Mouse (Mus musculus): ENCODE measurements around the gene Stk4.
A peak's percentile ranks its signal among the peaks of the same experiment; 100 is the strongest.

Stk4 gene

DNA sequence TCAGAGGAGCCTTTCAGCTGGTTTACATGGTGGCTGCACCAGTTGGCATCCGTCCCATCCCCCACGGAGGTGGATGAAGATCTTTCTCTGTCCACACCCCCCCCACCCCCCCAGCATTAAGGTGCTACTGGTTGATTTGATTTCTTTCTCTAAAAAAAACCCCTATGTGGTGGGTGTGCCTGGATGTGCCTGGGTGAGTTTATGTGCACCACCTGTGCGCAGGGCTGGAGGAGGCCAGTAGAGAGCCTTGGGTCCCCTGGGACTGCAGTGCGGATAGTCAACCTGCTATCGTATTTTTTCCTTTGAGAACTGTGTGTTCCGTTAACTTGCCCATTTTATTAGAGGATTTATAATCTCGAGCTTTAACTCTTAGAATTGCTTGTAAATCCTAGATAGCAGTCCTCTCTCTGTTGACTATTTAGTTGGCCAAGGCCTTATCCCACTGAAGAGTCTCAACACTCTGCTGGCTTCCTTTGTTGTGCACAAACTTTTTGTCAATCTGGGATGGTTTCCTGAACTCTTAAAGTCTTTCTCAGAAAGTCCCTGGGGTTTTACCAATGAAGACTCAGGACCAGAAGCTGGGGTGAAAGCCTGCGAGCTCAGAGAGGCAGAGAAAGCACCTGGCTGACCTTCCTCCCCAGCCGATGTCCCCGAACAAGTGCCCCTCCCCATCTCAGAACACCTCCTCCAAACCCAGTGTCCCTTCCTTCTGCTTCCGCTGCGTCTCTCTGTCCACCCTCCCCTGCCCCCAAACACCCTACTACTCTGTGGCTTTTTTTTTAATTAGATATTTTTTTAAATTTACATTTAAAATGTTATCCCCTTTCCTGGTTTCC is 58.7 kb downstream of the Stk4 start:
- DNase-seq (ENCODE audit: low spot score), result no peak

DNA sequence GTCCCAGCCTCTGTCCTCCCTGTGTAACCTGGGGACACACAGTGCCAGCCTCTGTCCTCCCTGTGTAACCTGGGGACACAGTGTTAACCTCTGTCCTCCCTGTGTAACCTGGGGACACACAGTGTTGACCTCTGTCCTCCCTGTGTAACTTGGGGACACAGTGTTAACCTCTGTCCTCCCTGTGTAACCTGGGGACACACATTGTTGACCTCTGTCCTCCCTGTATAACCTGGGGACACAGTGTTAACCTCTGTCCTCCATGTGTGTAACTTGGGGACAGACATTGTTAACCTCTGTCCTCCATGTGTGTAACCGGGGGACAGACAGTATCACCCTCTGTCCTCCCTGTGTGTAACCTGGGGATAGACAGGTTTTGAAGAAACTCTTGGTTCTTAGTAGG is 61.5 kb downstream of the Stk4 start:
- no peak for DNase-seq (ENCODE audit: low spot score)

DNA sequence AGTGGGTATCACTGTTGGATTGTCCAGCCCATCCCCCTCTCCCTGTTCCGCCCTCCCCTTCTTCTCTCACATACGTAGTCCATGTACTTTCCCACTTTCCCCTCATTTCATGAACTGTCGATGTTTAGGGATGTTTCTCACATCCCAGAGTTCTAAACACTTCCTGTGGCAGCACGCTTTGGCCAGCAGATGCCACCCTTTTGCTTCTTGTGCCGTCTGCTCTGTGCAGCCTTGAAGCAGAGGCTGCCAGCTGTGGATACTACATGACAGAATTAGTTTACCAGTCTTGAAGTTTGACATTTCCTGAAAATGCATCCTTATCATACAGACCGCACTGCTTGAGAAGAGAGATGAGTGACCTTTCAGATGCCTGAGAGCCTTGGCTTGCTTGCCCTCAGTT is 64.4 kb downstream of the Stk4 start:
- peak; percentile 53 for DNase-seq (ENCODE audit: low spot score)

DNA sequence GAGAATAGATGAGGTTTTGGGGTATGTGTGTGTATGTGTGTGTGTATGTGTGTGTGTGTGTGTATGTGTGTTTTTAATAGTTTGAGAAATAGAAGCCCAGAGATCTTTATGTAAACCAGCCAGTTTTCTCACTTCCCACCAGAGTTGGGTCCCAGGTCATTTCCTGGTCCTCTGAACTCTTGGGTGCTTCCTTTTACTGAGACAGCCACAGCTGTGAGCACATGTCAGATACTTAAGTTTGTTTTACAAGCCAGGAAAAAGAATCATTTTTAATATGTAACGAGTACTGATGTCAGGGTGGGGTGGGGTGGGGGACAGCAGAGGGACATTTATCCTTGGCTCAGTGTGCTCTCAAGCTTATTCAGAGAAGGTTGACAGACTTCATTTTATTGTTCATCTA is 65.2 kb downstream of the Stk4 start:
- no peak for DNase-seq (ENCODE audit: low spot score)

DNA sequence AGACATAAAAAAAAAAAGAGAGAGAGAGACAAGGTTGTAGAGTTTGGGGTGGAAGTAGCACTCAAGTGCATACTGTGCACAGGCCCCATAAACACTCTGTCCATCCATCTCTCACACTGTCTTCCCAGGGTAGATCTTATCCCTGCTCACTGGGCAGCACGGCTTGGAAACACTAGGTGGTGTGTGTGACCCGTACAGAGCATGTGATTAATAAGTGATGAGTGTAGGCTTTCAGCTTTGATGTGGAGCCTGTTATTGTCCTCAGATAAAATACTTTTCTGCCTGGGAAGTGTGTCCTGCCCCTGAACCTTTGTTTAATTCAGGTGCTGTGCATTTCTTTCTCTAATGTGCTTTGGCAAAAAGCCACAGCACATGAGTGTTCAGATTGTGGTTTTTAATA is 66.3 kb downstream of the Stk4 start:
- no peak for DNase-seq (ENCODE audit: low spot score)

DNA sequence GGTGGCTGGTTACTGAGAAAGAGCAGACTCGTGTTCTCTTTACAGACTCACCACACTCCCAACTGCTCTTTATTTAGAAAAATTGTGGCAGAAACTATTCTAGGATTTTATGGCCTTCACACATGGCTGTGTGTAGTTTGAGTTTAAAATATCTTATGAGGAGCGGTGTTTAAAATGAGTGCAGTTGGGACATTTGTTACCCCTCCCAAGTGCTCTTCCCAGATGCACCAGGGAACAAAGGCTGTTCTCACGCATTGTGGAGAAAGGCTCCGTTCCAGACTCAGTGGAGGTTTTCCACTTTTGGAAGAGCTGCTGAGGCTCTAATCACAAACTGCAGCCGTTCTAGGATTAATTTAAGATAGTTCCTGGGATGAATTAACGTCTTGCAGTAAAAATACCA is 67.6 kb downstream of the Stk4 start:
- peak; percentile 32 for DNase-seq (ENCODE audit: low spot score)

DNA sequence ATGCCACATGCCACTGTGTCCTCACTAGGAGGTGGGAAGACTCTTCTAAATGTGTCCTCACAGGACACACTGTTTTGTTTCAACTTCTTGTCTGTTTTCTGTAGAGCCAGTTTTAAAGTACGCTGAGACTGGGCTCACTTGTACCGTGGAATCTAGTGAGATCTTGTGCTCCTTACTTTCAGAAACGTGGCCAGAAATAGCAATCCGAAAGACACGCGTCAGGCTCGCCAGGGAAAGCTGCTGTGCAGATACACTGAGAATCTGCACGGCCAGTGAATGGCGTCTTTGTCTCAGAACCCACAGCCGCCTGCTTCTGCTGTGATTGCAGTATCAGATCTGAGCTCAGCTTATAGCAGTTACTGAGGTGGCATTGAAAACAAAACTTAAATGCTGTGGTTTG is 71.9 kb downstream of the Stk4 start:
- peak; percentile 39 for DNase-seq (ENCODE audit: low spot score)

DNA sequence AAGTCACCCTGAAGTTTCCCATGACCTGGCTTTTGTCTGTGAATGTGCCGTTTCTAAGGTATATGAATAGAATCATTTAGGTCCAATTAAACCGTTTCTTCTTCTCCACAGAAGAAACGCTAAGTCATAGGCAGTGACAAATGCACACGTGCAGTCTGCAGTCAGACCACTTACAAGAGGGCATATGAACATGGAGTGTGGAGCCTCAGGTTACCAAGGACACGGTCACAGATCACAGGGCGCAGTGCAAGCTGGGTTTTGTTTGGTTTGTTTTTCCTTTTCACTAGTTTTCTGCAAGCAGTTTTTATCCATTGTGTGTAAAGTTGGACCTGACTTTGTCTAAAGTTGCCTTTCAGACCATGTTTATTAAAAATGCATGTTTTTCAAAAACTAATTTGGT is 73.9 kb downstream of the Stk4 start:
- no peak for DNase-seq (ENCODE audit: low spot score)

DNA sequence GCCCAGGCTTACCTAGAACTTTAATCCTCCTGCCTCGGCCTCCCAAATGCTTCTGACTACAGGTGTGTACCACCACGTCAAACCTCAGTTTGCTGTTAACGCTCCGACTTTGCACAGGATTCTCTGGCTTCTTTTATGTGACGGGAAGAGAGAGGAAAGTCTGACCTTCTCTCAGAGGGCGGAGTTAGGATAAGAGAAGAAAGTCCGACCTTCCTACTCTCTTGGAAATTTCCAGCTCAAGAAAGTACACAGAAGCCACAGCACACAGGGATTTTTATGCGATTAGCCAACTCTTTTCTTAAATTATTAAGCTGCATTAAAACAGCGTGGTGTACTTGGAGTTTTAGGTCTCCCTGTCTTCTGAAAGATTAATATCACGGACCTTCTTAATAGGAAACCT is 74.4 kb downstream of the Stk4 start:
- no peak for DNase-seq (ENCODE audit: low spot score)

DNA sequence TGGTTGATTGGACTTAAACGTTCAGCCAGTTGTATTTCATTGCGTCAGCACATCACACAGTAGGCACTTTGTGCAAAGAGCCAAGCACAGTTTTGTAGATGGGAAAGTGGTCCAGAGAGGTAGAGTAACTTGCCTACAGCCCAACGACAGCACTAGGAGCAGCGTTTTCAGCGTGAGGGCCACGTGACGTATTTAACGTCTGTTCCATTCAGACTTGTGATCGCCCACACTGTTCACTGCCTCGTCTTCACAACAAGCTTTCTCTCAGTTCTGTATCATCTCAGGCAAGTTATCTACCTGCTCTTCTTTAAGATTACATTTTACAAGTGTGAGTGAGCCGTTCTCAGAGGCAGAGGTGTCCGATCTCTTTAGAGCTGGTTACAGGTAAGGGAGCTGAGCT is 76.4 kb downstream of the Stk4 start:
- DNase-seq (ENCODE audit: low spot score), result no peak

DNA sequence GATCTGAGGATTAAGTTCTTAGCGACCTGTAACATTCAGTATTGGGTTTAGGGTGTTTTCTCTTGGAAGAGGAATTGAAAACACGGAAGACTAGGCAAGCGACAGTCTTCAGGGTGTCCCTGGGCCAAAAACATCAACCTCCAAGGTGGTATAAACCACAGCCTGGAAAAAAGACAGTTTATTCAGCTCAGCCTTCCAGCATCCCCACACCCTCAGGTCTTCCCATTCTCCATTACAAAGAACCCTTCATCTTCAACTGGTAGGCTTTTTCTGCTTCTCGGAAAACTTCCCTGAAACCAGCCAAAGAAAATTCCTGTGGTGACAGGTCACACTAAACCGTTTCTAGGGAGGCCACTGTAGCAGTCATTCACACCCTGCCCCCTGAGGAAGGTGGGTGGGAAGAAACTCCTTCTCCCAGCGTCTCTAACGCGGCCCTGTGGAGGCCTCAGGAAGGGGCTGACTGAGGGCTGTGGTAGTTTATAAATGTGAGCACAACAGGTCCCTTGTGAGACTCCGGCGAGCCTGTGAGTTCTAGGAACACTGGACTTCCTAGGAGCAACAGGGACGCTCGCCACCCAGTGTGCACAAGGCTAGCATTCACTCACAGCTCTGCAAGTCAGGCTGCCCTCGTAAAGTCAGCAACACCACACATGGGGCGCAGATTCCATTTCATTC is 80.1 kb downstream of the Stk4 start:
- DNase-seq (ENCODE audit: low spot score), result no peak

DNA sequence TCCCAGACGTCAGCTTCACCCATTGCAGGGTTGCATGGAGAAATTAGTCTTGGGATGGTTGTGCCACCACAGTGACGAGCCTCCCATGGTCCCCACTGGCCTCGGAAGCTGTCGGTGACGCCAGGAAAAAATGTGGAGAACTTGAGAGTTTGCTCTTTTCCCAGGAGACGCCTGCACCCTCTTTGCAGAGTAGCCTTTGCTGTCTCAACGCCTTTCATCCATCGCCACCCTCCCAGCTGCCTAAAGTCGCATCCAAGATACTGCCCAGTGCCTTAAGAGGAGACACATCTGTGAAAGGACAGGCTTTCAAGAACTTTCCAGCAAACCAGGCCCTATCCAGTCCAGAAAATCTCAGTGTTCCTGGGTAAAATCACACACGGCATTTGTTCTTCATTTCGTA is 82.2 kb downstream of the Stk4 start:
- DNase-seq (ENCODE audit: low spot score), result no peak

DNA sequence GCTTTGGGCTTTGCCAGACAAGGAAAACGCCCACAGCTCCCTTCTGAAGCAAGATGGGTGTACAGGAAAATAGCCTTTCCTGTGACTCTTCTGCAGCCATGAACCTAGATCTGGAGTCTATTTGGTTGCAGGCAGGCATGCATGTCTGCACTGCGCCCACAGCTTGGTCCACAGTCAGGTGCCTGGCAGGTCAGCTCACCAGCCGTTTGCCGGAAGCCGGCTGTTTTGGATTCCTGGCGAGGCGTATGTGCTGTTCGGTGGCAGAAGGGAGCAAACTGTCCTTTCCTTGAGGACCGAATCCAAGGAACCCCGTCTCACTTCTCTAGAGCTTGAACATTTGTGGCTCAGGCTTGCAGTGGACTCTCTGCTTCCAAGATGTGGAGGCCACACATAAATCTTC is 83.9 kb downstream of the Stk4 start:
- no peak for DNase-seq (ENCODE audit: low spot score)

DNA sequence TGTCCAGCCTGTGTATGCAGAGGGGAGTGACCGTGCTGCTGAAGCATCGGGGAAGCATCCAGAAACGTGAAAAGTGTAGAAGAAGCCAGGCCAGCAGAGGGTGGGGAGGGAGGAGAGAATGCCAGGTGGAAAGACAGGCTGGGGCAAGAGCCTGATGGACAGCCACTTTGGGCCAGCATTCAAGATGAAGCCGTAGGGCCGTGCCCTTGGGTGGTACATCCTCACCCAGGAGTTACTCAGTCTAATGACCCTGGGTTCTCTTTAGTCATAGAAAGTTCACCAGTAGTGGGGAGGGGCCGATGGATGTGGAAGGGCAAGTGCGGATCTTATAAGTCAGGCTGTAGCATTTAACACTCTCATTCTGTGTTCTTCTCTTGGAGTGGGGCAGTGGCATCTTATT is 86.0 kb downstream of the Stk4 start:
- DNase-seq (ENCODE audit: low spot score), result no peak

DNA sequence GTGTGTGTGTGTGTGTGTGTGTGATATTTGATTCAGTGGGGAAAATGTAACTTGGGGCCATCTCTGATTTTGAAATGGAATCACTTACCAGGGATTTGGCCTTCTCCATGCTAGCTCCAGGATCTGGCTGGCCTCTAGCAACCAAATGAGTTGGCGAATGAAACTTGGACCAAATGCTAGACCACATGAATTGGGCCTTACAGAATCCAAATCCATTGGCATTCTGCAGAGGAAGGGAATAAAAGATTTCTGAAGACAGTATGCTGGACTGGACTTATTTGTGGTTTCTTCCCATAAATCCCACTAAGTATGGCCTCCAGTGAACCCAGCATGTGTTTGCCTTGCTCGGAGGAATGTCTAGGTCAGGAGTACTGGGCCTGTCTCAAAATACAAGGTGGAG is 88.7 kb downstream of the Stk4 start:
- DNase-seq (ENCODE audit: low spot score), result no peak

DNA sequence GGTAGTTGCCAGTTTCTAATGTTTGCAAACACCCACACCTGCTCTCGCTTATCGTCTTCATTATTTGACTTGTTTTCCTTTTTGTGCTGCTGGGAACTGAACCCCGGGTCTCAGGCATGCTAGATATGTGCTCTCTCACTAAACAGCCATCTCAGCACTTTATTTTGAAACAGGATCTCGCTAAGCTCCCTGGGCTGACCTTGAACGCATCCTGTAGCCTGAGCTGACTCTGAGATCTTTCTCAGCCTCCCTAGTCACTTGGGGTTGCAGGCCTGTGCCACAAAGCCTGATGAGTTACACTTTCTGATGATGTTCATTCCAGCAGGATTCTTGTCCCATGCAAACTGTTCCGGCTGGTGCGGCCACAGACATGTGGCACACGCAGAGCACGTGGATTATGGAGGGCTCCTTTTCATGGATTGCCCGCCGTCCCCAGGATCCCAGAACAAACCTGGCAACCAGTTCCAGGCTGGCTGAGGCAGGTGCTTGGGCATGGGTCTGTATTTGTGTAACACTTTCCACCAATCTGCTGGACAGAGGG is 91.5 kb downstream of the Stk4 start:
- DNase-seq (ENCODE audit: low spot score), result no peak

DNA sequence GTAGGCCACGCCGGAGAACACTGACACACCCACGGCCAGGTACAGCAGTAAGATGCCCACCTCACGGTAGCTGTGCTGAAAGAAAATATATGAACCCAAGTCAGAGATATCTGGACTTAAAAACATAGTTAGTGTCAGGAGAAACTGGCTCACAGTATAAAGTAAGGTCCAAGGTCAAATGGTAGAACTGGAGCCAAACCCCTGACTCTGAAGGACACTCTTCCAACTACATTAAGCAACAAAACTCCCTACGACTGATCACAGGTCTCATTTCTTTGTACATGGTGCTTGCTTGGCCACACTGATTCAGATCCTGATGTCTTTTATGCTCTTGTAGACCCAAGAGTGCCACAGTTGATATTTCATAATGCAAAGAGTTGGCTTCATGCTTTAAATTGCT is 94.8 kb downstream of the Stk4 start:
- no peak for DNase-seq (ENCODE audit: low spot score)

DNA sequence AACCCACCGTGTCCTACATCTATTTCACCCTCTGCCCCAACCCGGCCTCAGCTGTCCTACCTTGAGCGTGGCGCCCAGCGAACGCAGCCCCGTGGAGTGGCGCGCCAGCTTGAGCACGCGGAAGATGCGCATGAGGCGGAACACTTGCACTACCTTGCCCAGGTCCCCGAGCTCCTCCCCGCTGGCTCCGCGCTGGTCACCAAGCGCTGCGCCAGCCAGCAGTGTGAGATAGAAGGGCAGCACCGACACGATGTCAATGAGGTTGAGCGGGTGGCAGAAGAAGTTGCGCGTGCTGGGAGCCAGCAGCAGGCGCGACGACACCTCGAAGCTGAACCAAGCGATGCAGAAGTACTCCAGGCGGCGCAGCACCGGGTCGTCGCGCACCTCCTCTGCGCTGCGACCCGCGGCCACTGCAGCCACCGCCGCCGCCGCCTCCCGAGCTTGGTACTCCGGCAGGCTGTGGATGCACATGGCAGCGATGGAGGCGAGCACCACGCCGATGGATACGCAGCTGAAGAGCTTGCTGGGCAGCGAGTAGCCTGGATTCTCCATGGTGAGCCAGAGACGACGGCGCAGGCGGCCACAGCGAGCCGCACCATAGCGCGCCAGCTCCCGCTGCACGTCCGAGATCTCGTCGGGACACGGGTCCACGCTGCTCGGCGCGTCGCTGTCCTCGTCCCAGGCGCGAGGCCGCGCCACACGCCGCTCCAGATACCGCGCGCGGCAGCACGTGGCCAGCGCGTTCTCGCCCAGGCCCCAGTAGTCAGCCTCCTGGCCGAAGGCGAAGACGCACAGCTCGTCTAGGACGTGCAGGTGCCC is 97.8 kb downstream of the Stk4 start:
- DNase-seq (ENCODE audit: low spot score), result no peak

DNA sequence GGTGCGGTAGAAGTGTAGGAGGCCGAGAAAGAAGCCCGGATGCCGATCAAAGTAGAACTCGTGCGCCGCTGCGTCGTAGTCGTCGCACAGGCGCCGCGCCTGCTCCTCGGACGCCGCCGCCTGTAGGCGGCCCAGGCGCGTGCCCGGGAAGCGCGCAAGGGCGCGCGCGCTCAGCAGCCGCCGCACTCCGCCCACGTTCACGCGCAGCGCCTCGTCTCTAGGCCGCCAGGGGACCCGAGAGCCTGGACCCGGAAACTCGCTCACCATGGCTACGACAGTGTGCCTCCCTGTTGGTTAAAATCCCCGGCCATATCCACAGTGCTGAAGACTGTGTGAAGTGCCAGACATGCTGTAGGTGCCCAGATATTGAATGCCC is 98.4 kb downstream of the Stk4 start:
- peak; percentile 19 for DNase-seq (ENCODE audit: low spot score)

DNA sequence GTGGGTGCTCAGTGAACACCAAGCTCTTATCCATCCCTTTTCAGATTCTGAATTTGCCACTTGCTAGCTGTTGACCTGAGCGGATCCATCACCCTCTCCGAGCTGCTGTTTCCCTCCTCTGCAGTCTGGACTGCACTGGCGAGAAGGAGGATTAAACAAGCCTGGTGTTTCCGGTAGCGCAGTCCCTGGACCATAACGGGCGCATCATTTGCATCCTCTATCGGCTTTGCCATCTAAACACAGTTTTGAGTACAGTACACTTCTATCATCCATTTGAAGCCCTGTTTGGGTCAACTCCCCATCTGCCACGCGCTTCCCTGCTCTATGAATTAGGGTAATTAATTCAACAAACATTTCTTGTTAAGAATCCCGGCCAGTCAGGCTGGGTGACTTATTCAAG is 100.2 kb downstream of the Stk4 start:
- DNase-seq (ENCODE audit: low spot score), result no peak

DNA sequence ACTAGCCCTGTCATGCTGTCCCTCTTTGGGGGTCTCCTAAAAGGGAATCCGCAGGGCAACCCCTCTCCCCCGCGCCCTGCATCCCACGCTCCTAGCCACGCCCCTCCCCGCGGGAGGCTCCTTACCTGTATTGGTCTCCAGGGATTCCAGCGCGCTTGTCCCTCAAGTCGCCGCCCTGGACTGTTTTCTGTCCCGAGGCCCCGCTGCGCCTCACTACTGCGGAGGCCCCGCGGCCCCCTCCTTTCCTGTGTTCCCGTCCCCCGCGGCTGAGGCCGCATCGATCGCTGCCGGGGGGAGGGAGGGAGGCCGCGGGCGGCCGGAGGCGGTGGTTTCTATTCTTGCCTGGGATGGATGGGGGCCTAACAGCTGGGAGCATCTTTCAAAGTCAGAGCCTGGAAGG is 100.8 kb downstream of the Stk4 start, which contains the start of gene Kcns1:
Gene Kcns1 (minus strand): TSS at position 212 of the 400 bp plus-strand sequence.
- no peak for DNase-seq (ENCODE audit: low spot score)

DNA sequence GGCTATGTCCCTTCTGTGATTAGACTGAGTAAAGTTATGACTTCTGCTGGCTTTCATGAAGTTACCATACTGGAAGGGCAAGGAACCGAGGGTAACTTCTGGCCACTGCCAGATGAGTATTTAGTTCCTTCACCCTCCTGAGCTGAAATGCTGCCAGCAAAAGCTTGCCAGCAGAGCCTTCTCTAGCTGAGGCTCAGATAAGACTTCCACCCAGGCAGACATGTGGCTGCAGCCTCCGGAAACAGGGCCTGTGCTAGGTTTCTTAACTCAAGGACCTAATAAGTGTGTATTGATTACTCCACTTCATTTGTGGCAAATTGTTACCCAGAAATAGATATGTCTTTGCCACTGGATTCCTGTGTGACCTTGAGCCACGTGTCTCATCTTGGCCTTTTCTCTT is 103.3 kb downstream of the Stk4 start:
- DNase-seq (ENCODE audit: low spot score), result no peak
